Mouse (Mus musculus) lung, embryonic 14.5 days (tissue): ENCODE measurements around the gene Man1c1. TPM values are rescaled to one million over a fixed set of nuclear protein-coding genes. Genes with fewer than 3 reads are reported as not detected.
A peak's percentile ranks its signal among the peaks of the same experiment; 100 is the strongest.

Source experiments
- ATAC-seq: fragments of 200-750 bp; cut with Nextera tagmentation; 2 replicates; pipeline ENCODE4 v1.8.0; 2017; ENCODE audit warnings: mild to moderate bottlenecking, moderate TSS enrichment, moderate library complexity; ENCODE audit not compliant: insufficient read depth
- DNase-seq: peaks from one replicate; pipeline ENCODE4 v3.0.0-alpha.2; 2015
- H3K27ac ChIP-seq: fragments of 300-500 bp; sonication (generic); 2 replicates; pipeline ENCODE4 v1.5.1; 2014; ENCODE audit warnings: low read depth, mild to moderate bottlenecking, moderate library complexity
- H3K27me3 ChIP-seq: fragments of 300-500 bp; sonication (generic); 2 replicates; pipeline ENCODE4 v1.6.1; 2014; ENCODE audit warnings: low read length, control low read depth; ENCODE audit not compliant: insufficient read depth
- H3K36me3 ChIP-seq: fragments of 300-500 bp; sonication (generic); 2 replicates; pipeline ENCODE4 v1.6.1; 2014; ENCODE audit warnings: control low read depth; ENCODE audit not compliant: insufficient read depth
- H3K4me1 ChIP-seq: fragments of 300-500 bp; sonication (generic); 2 replicates; pipeline ENCODE4 v1.6.1; 2014; ENCODE audit warnings: antibody characterized with exemption, control low read depth; ENCODE audit not compliant: insufficient read depth
- H3K4me2 ChIP-seq: fragments of 300-500 bp; sonication (generic); 2 replicates; pipeline ENCODE4 v1.6.1; 2014; ENCODE audit warnings: mild to moderate bottlenecking
- H3K4me3 ChIP-seq: fragments of 300-500 bp; sonication (generic); 2 replicates; pipeline ENCODE4 v1.5.1; 2014; ENCODE audit warnings: low read depth, low read length
- H3K9ac ChIP-seq: fragments of 300-500 bp; sonication (generic); 2 replicates; pipeline ENCODE4 v1.6.1; 2014
- H3K9me3 ChIP-seq: fragments of 300-500 bp; sonication (generic); 2 replicates; pipeline ENCODE4 v1.6.1; 2016; ENCODE audit warnings: low read depth, low read length, control low read depth
- CTCF ChIP-seq: IDR thresholded peaks from 2 replicates; pipeline ENCODE4 v1.5.1; 2016; ENCODE audit warnings: antibody characterized with exemption, low read depth
- WGBS: fragments of 180-500 bp; shearing (Covaris S2); extraction: QIAGEN DNeasy Blood & Tissue Kit; methylation state at CpG from one replicate; pipeline ENCODE4 v1.1.7; 2014; 5-methylcytosine and 5-hydroxymethylcytosine counted together
- polyA plus RNA-seq: library from polyadenylated mRNA; unstranded; fragments of >200 nt; fragmentation: Nextera tagmentation; extraction: Ambion mirVana; gene quantifications from 2 replicates; pipeline ENCODE4 v1.2.1, GENCODE M21; 2014

The Man1c1 gene
- polyA plus RNA-seq, 1 experiment from 2014 or later: 3.3 TPM

DNA sequence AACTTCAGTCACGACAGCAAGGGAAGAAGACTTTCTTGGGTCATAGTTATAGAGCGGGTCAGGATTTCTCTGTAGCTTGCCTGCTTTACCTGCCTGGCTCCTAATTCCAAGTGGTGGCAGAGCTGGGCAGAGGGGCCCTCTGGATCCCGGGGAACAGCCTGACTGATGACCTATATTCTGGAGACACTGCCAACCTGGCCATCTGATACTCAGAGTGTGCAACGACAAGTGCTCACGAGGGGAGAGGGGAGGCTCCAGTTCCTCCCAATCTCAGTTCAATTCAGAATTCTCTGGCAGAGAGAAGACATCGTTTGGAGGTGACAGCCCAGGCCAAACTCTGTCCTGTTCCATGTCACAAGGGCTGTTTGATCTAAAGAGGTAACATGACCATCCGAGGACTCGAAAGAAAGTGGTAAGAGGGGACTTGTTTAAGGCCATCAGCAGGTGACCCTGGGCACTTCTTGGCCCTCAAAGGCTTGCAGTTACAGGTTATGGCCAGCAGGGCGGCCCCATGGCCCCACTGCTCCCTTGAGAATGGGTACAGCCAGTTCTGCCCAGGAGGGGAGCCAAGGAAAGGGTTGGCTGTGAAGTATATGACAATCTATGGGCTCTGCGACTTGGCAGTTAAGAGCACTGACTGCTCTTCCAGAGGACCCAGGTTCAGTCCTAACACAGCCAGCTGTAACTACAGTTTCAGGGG lies 113.7 kb downstream of the Man1c1 start:
- Histone ChIP-seq H3K4me2 (no peak overlapping the region), H3K36me3 (no peaks in the 10 kb centered on the region), H3K27ac (no peak overlapping the region), H3K4me3 (no peak overlapping the region), H3K9ac (no peak overlapping the region), H3K4me1 (no peaks in the 10 kb centered on the region), H3K27me3 (no peaks in the 10 kb centered on the region), H3K9me3 (no peaks in the 10 kb centered on the region)
- WGBS: 76% methylated on average over 10 of the region's 10 CpGs
- no peak for ATAC-seq
- peak; percentile 53 for TF ChIP-seq CTCF
- DNase-seq: no peak

DNA sequence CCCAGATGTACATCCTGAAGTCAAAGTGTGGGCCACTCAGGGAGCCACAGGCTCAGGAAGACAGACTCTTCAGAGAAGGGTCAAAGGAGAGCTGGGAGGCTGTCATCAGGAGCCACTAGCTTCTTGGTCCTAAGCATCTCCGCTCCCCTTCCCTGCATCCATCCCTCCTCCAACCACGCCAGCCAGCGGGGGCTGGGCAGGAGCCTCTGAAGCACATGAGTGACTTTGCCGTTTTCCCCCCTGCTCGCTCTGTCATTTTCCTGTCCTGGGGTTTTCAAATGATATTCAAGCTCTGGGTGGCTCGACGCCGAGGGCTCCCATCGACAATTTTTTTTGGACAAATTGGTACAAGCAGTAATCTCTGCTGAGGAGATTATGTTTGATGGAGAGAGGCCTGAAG lies 114.3 kb downstream of the Man1c1 start:
- Histone ChIP-seq H3K27ac (no peak overlapping the region), H3K36me3 (no peaks in the 10 kb centered on the region), H3K27me3 (no peaks in the 10 kb centered on the region), H3K4me2 (no peak overlapping the region), H3K4me1 (no peaks in the 10 kb centered on the region), H3K9ac (no peak overlapping the region), H3K4me3 (no peak overlapping the region), H3K9me3 (no peaks in the 10 kb centered on the region)
- no peak for DNase-seq
- whole genome bisulfite sequencing: 80% methylated on average over 9 of the region's 9 CpGs
- TF ChIP-seq CTCF: no peak
- ATAC-seq: no peak

DNA sequence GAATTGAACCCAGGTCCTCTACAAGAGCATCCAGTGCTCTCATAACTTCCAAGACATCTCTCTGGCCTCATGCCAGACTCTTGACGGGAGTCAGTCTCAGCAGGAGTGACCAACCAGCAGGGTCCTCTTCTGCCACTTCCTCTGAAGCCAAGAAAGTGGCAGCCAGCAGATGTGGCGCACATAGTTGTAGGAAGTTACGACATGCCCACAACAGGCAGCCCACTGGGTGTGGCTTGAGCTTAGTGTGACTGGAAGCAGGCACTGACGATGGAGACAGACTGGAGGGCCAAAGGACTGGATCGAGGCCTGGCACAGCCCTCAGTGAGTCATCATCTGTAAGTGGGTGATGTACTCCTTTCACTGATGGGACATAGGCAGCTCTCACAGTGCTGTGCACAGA lies 115.1 kb downstream of the Man1c1 start:
- Histone ChIP-seq H3K4me2 (no peak overlapping the region), H3K27me3 (no peaks in the 10 kb centered on the region), H3K9ac (no peak overlapping the region), H3K9me3 (no peaks in the 10 kb centered on the region), H3K4me3 (no peak overlapping the region), H3K36me3 (no peaks in the 10 kb centered on the region), H3K27ac (no peak overlapping the region), H3K4me1 (no peaks in the 10 kb centered on the region)
- TF ChIP-seq CTCF: no peak
- DNase-seq: peak; percentile 36
- no peak for ATAC-seq
- WGBS: 63% methylated on average over 5 of the region's 5 CpGs

DNA sequence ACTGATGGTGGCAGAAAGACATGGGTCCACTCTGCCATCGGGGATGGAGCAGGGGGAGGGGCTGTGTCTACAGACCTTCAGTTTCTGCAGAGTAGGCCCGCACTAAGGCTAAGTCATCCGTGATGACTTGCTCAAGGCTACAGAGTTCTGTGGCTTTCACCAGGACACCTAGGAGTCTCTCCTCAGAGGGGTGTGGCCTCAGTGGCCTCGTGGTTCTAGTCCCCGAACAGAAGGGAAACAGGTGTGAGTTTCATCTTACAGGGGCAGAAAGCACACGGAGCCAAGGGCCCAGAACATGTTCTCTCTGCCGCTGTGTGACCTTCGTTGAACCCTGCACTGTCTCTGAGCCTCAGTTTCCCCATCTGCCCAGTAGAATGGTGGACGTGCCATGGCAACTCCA lies 115.8 kb downstream of the Man1c1 start:
- no peak overlapping the region for H3K27ac ChIP-seq
- H3K4me1 ChIP-seq: no peaks in the 10 kb centered on the region
- H3K9ac ChIP-seq: no peak overlapping the region
- no peak overlapping the region for H3K4me3 ChIP-seq
- DNase-seq (no peak), ATAC-seq (no peak)
- no peaks in the 10 kb centered on the region for H3K36me3 ChIP-seq
- no peak overlapping the region for H3K4me2 ChIP-seq
- no peaks in the 10 kb centered on the region for H3K9me3 ChIP-seq
- WGBS: 75% methylated on average over 9 of the region's 9 CpGs
- no peaks in the 10 kb centered on the region for H3K27me3 ChIP-seq
- no peak for TF ChIP-seq CTCF

DNA sequence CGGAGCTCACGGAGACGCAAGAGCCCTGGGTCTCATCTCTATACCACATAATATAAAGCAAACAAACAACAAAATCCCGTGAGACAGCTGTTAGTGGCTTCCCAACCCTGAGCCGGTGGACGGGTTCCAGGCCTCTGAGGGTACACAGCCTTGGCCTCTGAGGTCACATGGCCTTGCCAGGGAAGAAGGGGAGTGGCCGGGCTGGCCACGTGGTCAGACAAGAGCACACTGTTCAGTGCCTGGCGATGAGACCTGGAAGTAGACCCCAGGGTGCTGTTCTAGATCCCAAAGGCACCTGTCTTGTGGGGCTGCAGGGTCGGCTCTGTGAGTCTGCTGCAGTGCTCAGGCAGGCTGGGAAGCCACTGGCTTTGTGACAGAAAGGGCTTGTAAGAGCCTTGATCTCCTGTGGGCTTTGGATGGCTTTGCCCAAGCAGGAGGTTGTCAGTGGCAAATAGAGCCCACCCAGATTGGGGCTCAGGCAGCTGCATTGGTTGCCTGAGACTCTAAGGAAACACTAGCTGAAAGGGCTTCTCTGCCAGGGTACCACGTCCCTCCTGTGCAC lies 116.4 kb downstream of the Man1c1 start:
- Histone ChIP-seq H3K36me3 (no peaks in the 10 kb centered on the region), H3K27me3 (no peaks in the 10 kb centered on the region), H3K27ac (no peak overlapping the region), H3K4me1 (no peaks in the 10 kb centered on the region), H3K9ac (no peak overlapping the region), H3K4me3 (no peak overlapping the region), H3K9me3 (no peaks in the 10 kb centered on the region), H3K4me2 (no peak overlapping the region)
- no peak for ATAC-seq
- no peak for DNase-seq
- WGBS: 53% methylated on average over 11 of the region's 11 CpGs
- no peak for TF ChIP-seq CTCF

DNA sequence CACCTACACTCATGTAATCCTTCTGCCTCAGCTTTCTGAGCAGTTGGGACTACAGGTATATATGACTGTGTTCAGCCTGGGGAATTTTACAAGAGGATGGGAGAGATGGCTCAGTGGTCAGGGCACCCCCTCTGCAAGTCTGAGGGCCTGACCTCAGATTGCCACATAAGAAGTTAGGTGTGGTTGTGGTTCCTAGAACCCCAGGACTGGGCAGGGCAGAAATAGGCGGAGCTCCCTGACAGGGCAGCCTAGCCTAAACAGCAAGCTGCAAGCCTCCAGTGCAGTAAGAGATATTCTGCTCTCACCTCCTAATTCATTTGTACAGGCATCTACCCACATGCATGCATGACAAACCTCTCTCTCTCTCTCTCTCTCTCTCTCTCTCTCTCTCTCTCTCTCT lies 117.5 kb downstream of the Man1c1 start:
- Histone ChIP-seq H3K9ac (no peak overlapping the region), H3K4me3 (no peak overlapping the region), H3K4me2 (no peak overlapping the region), H3K27ac (no peak overlapping the region), H3K27me3 (no peaks in the 10 kb centered on the region), H3K9me3 (no peaks in the 10 kb centered on the region), H3K36me3 (no peaks in the 10 kb centered on the region), H3K4me1 (no peaks in the 10 kb centered on the region)
- no peak for TF ChIP-seq CTCF
- WGBS: 58% methylated on average over 1 of the region's 1 CpGs
- ATAC-seq (no peak), DNase-seq (no peak)

DNA sequence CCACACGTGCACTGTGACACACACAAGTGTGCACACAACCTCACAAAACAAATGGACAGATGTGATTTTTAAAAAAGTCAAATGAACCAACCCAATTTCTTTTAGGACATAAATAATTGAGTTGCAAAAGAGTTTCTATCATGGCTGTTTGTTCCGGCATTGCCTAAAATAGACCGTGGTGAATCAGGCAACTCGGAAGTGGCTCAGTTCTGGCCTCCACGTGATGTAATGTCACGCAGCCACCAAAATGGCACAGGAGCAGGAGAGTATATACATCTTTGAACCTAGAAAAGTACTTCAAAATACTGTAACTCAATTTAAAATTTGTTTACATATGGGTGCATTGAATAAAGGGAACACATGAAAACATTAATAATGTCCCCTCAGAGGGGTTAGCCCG lies 118.0 kb downstream of the Man1c1 start:
- Histone ChIP-seq H3K36me3 (no peaks in the 10 kb centered on the region), H3K27me3 (no peaks in the 10 kb centered on the region), H3K4me2 (no peak overlapping the region), H3K4me3 (no peak overlapping the region), H3K9me3 (no peaks in the 10 kb centered on the region), H3K9ac (no peak overlapping the region), H3K4me1 (no peaks in the 10 kb centered on the region), H3K27ac (no peak overlapping the region)
- no peak for DNase-seq
- WGBS: 82% methylated on average over 7 of the region's 7 CpGs
- no peak for ATAC-seq
- TF ChIP-seq CTCF: no peak

DNA sequence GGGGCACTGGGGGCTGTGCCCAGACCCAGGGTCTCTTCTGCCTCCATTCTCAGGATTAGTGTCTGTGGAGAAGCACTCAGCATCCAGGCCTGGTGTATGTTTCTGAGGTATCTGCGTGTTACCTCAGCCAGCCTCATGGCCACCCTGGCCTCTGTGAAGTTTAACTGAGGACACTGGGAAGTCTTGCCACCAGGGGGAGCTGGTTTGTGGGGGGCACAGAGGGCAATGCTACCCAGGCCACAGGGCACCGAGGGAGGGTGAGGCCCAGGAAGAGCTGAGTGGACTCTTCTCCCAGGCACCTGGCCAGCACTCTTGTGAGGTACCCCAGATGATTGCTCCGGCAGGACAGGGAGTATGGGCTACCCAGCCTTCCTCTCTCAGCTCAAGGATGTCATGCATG lies 120.6 kb downstream of the Man1c1 start:
- DNase-seq (no peak), ATAC-seq (no peak)
- Histone ChIP-seq H3K9me3 (no peaks in the 10 kb centered on the region), H3K4me3 (no peak overlapping the region), H3K27me3 (no peaks in the 10 kb centered on the region), H3K4me2 (no peak overlapping the region), H3K9ac (no peak overlapping the region), H3K27ac (no peak overlapping the region), H3K36me3 (no peaks in the 10 kb centered on the region), H3K4me1 (peaks cover 6% of the 10 kb centered on the region; the same call in 1 of the 2 replicates)
- TF ChIP-seq CTCF: peak; percentile 71
- WGBS: 60% methylated on average over 3 of the region's 3 CpGs
